In genomic region chr10:111273463-111274088, GRCm38 (mm10) we compare ENCODE assay signal across 12 mouse cellular contexts. TPM values are rescaled to one million over a fixed set of nuclear protein-coding genes. Genes with fewer than 3 reads are reported as not detected.
DNase-seq lines count a peak whose midpoint lies in the region; ATAC-seq lines count a peak whose summit lies in the region.
"Had no signal": no experiment of that assay in that cellular context is flagged by ENCODE, and none has a peak within 500 bp of the region (broad histone marks: within the 10 kb centered on the region; RNA-seq: fewer than 3 reads in every experiment).

No protein-coding gene starts in this region.

- no peak overlapping the region for H3K9ac ChIP-seq in limb, embryonic 12.5 days (replicated peaks)
- H3K9ac ChIP-seq in hindbrain, embryonic 13.5 days = no peak overlapping the region
- H3K9ac ChIP-seq: embryonic facial prominence, embryonic 15.5 days; liver, embryonic 12.5 days had no signal

- H3K4me2 ChIP-seq in limb, embryonic 12.5 days = no peak overlapping the region
- no peak overlapping the region for H3K4me2 ChIP-seq in hindbrain, embryonic 13.5 days
- H3K4me2 ChIP-seq: embryonic facial prominence, embryonic 15.5 days; liver, embryonic 12.5 days had no signal

- peak; percentile 13 for DNase-seq in heart, adult 8-10 months (ENCODE audit: low spot score)
- no peak for DNase-seq in heart, postnatal 25 days (ENCODE audit: low spot score)
- no peak for DNase-seq in limb, embryonic 10.5 days (ENCODE audit: low spot score)
- DNase-seq in Muller cell, postnatal 12 days (ENCODE audit: inconsistent ontology term) = peak; percentile 20
- DNase-seq in adrenal gland, postnatal 10 days = no peak
- DNase-seq: adrenal gland, adult 8-10 months; cerebellum, adult 18-20 months had no signal

- no peak for ATAC-seq in limb, embryonic 12.5 days (ENCODE audit: insufficient number of reproducible peaks, insufficient read depth, low FRiP score, low TSS enrichment, low read depth)
- ATAC-seq in hindbrain, embryonic 13.5 days (ENCODE audit: low FRiP score) = peak; percentile 75
- no peak for ATAC-seq in CD4-positive, CD25-positive, alpha-beta regulatory T cell, adult 4 months
- ATAC-seq: liver, embryonic 12.5 days had no signal

- WGBS in limb, embryonic 12.5 days = 77% methylated on average over 5 of the region's 5 CpGs
- WGBS in limb, embryonic 10.5 days = 80% methylated on average over 5 of the region's 5 CpGs
- WGBS in hindbrain, embryonic 13.5 days = 31% methylated on average over 5 of the region's 5 CpGs

- H3K36me3 ChIP-seq in limb, embryonic 12.5 days = peaks cover 55% of the 10 kb centered on the region
- peaks cover 34% of the 10 kb centered on the region for H3K36me3 ChIP-seq in limb, embryonic 10.5 days
- H3K36me3 ChIP-seq in hindbrain, embryonic 13.5 days = peaks cover 55% of the 10 kb centered on the region

- H3K4me1 ChIP-seq in limb, embryonic 12.5 days (replicated peaks) = no peaks in the 10 kb centered on the region
- H3K4me1 ChIP-seq in limb, embryonic 10.5 days = no peaks in the 10 kb centered on the region
- H3K4me1 ChIP-seq in hindbrain, embryonic 13.5 days (replicated peaks) = peaks cover 9% of the 10 kb centered on the region; the same call in 1 of the 2 replicates
- H3K4me1 ChIP-seq: embryonic facial prominence, embryonic 15.5 days; liver, embryonic 12.5 days had no signal

- 0 out of 2 replicates have a peak overlapping the region, but pooled peaks have one; percentile 17 for H3K27ac ChIP-seq in limb, embryonic 12.5 days
- no peak overlapping the region for H3K27ac ChIP-seq in limb, embryonic 10.5 days
- no peak overlapping the region for H3K27ac ChIP-seq in hindbrain, embryonic 13.5 days
- H3K27ac ChIP-seq: embryonic facial prominence, embryonic 15.5 days; liver, embryonic 12.5 days had no signal

- H3K27me3 ChIP-seq in limb, embryonic 12.5 days = no peaks in the 10 kb centered on the region
- no peaks in the 10 kb centered on the region for H3K27me3 ChIP-seq in limb, embryonic 10.5 days (ENCODE audit: low read depth, poor library complexity, severe bottlenecking)
- H3K27me3 ChIP-seq in hindbrain, embryonic 13.5 days = no peaks in the 10 kb centered on the region
- H3K27me3 ChIP-seq: embryonic facial prominence, embryonic 15.5 days; liver, embryonic 12.5 days had no signal

- no peaks in the 10 kb centered on the region for H3K9me3 ChIP-seq in limb, embryonic 12.5 days
- no peaks in the 10 kb centered on the region for H3K9me3 ChIP-seq in limb, embryonic 10.5 days (replicated peaks)
- H3K9me3 ChIP-seq in hindbrain, embryonic 13.5 days = no peaks in the 10 kb centered on the region
- H3K9me3 ChIP-seq: embryonic facial prominence, embryonic 15.5 days; liver, embryonic 12.5 days had no signal

- intact Hi-C loops in heart, postnatal 25 days (cut with DNase I) = loop anchor here (5.0 kb wide), 2 partner anchors 46 to 106 kb away; no protein-coding TSS in a partner anchor

- no peak overlapping the region for H3K4me3 ChIP-seq in limb, embryonic 12.5 days (replicated peaks)
- no peak overlapping the region for H3K4me3 ChIP-seq in limb, embryonic 10.5 days
- H3K4me3 ChIP-seq in hindbrain, embryonic 13.5 days = no peak overlapping the region
- H3K4me3 ChIP-seq: embryonic facial prominence, embryonic 15.5 days; liver, embryonic 12.5 days had no signal

RNA-seq across cellular contexts. Expression of gene Bbs10, which starts 24.9 kb away (rescaled TPM):
- 1 to 10 TPM; 2.8 to 3.3 (median 3.1) TPM for total RNA-seq in heart, adult 8-10 months (2022)
- 1 to 10 TPM; 2.5 to 2.8 TPM for total RNA-seq in heart, postnatal 25 days (2021)
- 6.8 and 7.2 TPM in 2 replicates for polyA plus RNA-seq in limb, embryonic 12.5 days (2016; fragmentation: Nextera tagmentation; extraction: Ambion mirVana)
- polyA plus RNA-seq in limb, embryonic 10.5 days (2016; fragmentation: Nextera tagmentation; extraction: Ambion mirVana) = 5.4 and 6.7 TPM in 2 replicates
- 6.5 and 7.2 TPM in 2 replicates for polyA plus RNA-seq in hindbrain, embryonic 13.5 days (2015; fragmentation: Nextera tagmentation; extraction: Ambion mirVana)
- total RNA-seq in adrenal gland, postnatal 10 days (2021) = 1 to 10 TPM; 3.4 to 6.1 TPM
- polyA plus RNA-seq in CD4-positive, CD25-positive, alpha-beta regulatory T cell, adult 4 months (2017; shearing (Covaris generic)) = 1 to 10 TPM; 1.5 to 2.0 TPM

Comparison
In these comparisons a context has a peak if more than half of its experiments do, and no peak if none do; other contexts are left out.
1. DNase-seq: peak in heart, adult 8-10 months (single experiment) and Muller cell, postnatal 12 days (single experiment); none in heart, postnatal 25 days (single experiment), limb, embryonic 10.5 days (single experiment) and adrenal gland, postnatal 10 days (single experiment).